Mouse (Mus musculus) ES-Bruce4 (cell line): ENCODE data around the gene Aff3.

ENCODE experiments used
- CTCF ChIP-seq: IDR thresholded peaks from one replicate; pipeline ENCODE4 v1.8.1; 2011; ENCODE audit warnings: low read depth, low read length
- POLR2A ChIP-seq: IDR thresholded peaks from one replicate; pipeline ENCODE4 v1.8.1; 2011; ENCODE audit warnings: low read length; ENCODE audit not compliant: insufficient read depth

- no peak for TF ChIP-seq CTCF
- TF ChIP-seq POLR2A: no peak
Measured at GRCm38 (mm10) chr1:38354585-38354984, 310.2 kb downstream of the Aff3 start.
